Mouse (Mus musculus) spleen, adult 2 months (tissue): ENCODE data around the gene Nprl3. TPM values are rescaled to one million over a fixed set of nuclear protein-coding genes. Genes with fewer than 3 reads are reported as not detected.
"Not testable (repeated sequence)": the region's sequence is repeated elsewhere in the genome, so short reads cannot be mapped to it uniquely, and the experiment has no call there.

Experiments used
- DNase-seq, 2 experiments: peaks; one replicate each; pipeline versions ENCODE4 v3.0.0 to v3.0.0-alpha.2; 2012 to 2021; ENCODE audit warnings: low spot score in 2 of 2, low read depth in 1 of 2
- H3K27ac ChIP-seq: fragments of 200-500 bp; 2 replicates; pipeline ENCODE4 v1.5.1; 2012; ENCODE audit warnings: low read length, inconsistent platforms; ENCODE audit not compliant: insufficient read depth
- H3K27me3 ChIP-seq: fragments of 200-500 bp; 2 replicates; pipeline ENCODE4 v1.6.1; 2012; ENCODE audit warnings: mild to moderate bottlenecking, moderate library complexity, low read length, inconsistent platforms; ENCODE audit not compliant: control insufficient read depth, insufficient read depth
- H3K36me3 ChIP-seq: fragments of 200-500 bp; 2 replicates; pipeline ENCODE4 v1.6.1; 2012; ENCODE audit warnings: mild to moderate bottlenecking, low read length, inconsistent platforms; ENCODE audit not compliant: control insufficient read depth, insufficient read depth
- H3K4me1 ChIP-seq: fragments of 200-500 bp; 2 replicates; pipeline ENCODE4 v1.6.1; 2011; ENCODE audit warnings: inconsistent platforms; ENCODE audit not compliant: control insufficient read depth, insufficient read depth, insufficient read length
- H3K4me3 ChIP-seq: fragments of 200-500 bp; 2 replicates; pipeline ENCODE4 v1.5.1; 2011; ENCODE audit warnings: mild to moderate bottlenecking, inconsistent platforms; ENCODE audit not compliant: insufficient read depth, insufficient read length; ENCODE audit errors: extremely low read depth
- CTCF ChIP-seq: fragments of 200-500 bp; IDR thresholded peaks from 2 replicates; pipeline ENCODE4 v1.5.1; 2011; ENCODE audit warnings: mild to moderate bottlenecking, inconsistent platforms; ENCODE audit not compliant: insufficient read depth, insufficient read length, insufficient replicate concordance; ENCODE audit errors: extremely low read depth
- POLR2A ChIP-seq: fragments of 200-500 bp; IDR thresholded peaks from 2 replicates; pipeline ENCODE4 v1.6.1; 2011; ENCODE audit warnings: low read depth, low read length, inconsistent platforms
- WGBS: fragments of 180-500 bp; shearing (Covaris S2); methylation state at CpG from one replicate; pipeline ENCODE4 v1.1.7; 2018; 5-methylcytosine and 5-hydroxymethylcytosine counted together
- polyA plus RNA-seq: library from polyadenylated mRNA; depleted of rRNA; stranded (reverse); fragments of >200 nt; gene quantifications from 2 replicates; pipeline ENCODE4 v1.2.3, GENCODE M21; 2012

The Nprl3 gene
- polyA plus RNA-seq, 1 experiment, result 76.9 TPM

GRCm38 (mm10) chr11:32300279-32301267, 33.1 kb upstream of the Nprl3 start:
- H3K36me3 ChIP-seq, result no peaks in the 10 kb centered on the region
- H3K4me3 ChIP-seq, result no peak overlapping the region
- TF ChIP-seq CTCF (no peak), POLR2A (no peak)
- no peak for DNase-seq
- H3K27me3 ChIP-seq, result no peaks in the 10 kb centered on the region
- no peak overlapping the region for H3K27ac ChIP-seq
- WGBS, result 44% methylated on average over 14 of the region's 17 CpGs
- H3K4me1 ChIP-seq, result no peaks in the 10 kb centered on the region

GRCm38 (mm10) chr11:32299865-32300264, 32.4 kb upstream of the Nprl3 start, which contains the start of gene Hbq1a:
Gene Hbq1a (plus strand): TSS chr11:32300069.
- H3K4me3 ChIP-seq, H3K27ac ChIP-seq, H3K4me1 ChIP-seq, H3K36me3 ChIP-seq, H3K27me3 ChIP-seq: not testable (repeated sequence)
- WGBS, result 8% methylated on average over 16 of the region's 16 CpGs
- peak; percentile 40; the same call in 1 of the 2 replicates for TF ChIP-seq CTCF
- DNase-seq, result peak in 1 of 2 experiments; percentile 25

- 96% methylated on average over 2 of the region's 2 CpGs for WGBS
- Histone ChIP-seq H3K27me3 (no peaks in the 10 kb centered on the region), H3K27ac (no peak overlapping the region), H3K4me3 (no peak overlapping the region), H3K36me3 (no peaks in the 10 kb centered on the region), H3K4me1 (no peaks in the 10 kb centered on the region)
- no peak for TF ChIP-seq POLR2A
- no peak for TF ChIP-seq CTCF
- no peak for DNase-seq
These were observed 31.0 kb upstream of the Nprl3 start for GRCm38 (mm10) chr11:32298532-32298918.

GRCm38 (mm10) chr11:32297866-32298531, 30.5 kb upstream of the Nprl3 start:
- no peak for TF ChIP-seq POLR2A
- TF ChIP-seq CTCF, result no peak
- Histone ChIP-seq H3K36me3 (no peaks in the 10 kb centered on the region), H3K4me1 (no peaks in the 10 kb centered on the region), H3K4me3 (no peak overlapping the region), H3K27me3 (no peaks in the 10 kb centered on the region), H3K27ac (no peak overlapping the region)
- 92% methylated on average over 1 of the region's 1 CpGs for WGBS
- DNase-seq, result no peak

- not testable (repeated sequence) for H3K27ac ChIP-seq, H3K4me3 ChIP-seq
These were observed 29.9 kb upstream of the Nprl3 start for GRCm38 (mm10) chr11:32297417-32297816.

GRCm38 (mm10) chr11:32296203-32296602, 28.7 kb upstream of the Nprl3 start, which contains the start of gene Hba-a2:
Gene Hba-a2 (plus strand): TSS chr11:32296489.
- H3K36me3 ChIP-seq, H3K27me3 ChIP-seq, DNase-seq, H3K27ac ChIP-seq, H3K4me3 ChIP-seq, H3K4me1 ChIP-seq: not testable (repeated sequence)
- no CpG with 5 or more reads among the region's 4 CpGs for WGBS

More at GRCm38 (mm10) chr11:32297417-32297816, 29.9 kb upstream of the Nprl3 start:
- not testable (repeated sequence) for H3K4me1 ChIP-seq, DNase-seq, H3K27me3 ChIP-seq, H3K36me3 ChIP-seq
- 39% methylated on average over 2 of the region's 2 CpGs for WGBS

GRCm38 (mm10) chr11:32293479-32293878, 26.0 kb upstream of the Nprl3 start:
- DNase-seq, H3K4me1 ChIP-seq, H3K27me3 ChIP-seq, H3K27ac ChIP-seq, H3K36me3 ChIP-seq, H3K4me3 ChIP-seq: not testable (repeated sequence)
- 52% methylated on average over 3 of the region's 3 CpGs for WGBS

GRCm38 (mm10) chr11:32292819-32293218, 25.3 kb upstream of the Nprl3 start:
- DNase-seq, H3K27ac ChIP-seq, H3K36me3 ChIP-seq, H3K27me3 ChIP-seq, H3K4me1 ChIP-seq, H3K4me3 ChIP-seq: not testable (repeated sequence)
- 74% methylated on average over 4 of the region's 4 CpGs for WGBS
